Mouse (Mus musculus) T-helper 17 cell (primary cell): Measurements from ENCODE around the gene Gm17324.
"Not testable (repeated sequence)": the region's sequence is repeated elsewhere in the genome, so short reads cannot be mapped to it uniquely, and the experiment has no call there.

ENCODE experiments used
- in situ Hi-C, 2 experiments: fragments of 300-600 bp; cut with MboI, MseI; formaldehyde crosslinking; loops; 1 replicate in 1 of 2; 2 replicates in 1 of 2; pipeline ENCODE4 v1.15.1; 2025; ENCODE audit warnings: high pct_unique_total_duplicates in 2 of 2

Gm17324 gene

DNA sequence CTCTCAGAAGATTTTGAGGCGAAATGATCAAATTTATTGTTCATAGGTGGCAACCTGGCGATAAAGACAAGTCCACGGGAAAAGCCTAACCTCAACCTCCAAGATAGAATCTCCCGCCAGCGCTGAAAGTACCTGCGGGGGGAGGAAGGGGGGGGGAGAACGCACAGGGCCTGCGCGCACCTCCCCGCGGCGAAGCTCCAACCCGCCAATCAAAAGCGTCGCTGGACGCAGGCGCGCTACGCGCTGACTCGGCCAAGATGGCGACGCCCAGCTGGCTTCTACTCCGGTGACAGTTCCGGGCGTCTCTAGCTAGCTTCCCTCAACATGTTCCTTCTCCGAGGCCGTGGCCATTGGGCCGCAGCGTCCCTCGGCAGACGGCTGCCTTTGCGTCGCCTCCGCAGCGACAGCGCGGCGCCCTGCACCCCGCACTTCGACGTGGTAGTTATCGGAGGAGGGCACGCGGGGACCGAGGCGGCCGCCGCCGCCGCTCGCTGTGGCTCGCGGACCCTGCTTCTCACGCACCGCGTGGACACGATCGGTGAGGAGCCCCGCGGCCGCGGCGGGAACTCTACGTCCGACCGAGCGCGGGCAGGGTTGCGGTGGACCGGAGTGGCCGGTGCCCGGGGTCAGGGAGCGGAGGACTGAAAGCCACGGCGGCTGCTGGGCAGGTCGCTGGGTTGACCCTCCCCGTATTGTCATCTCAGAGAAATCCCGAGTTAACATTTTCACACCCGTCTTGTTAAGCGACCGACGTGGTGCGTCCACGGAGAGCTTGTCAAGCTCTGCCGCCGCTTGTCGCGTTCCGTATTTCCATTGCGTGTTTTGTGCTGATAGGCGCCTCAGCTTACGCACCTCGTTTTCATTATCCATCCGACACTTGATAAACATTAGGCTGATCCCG is at the start of gene Gm17324, which contains the start of gene Mto1:
TSS of gene Gm17324 (minus strand) at position 814 of the 901 bp plus-strand sequence.
TSS of gene Mto1 (plus strand) at position 236 of the 901 bp plus-strand sequence.
- in situ Hi-C loops, result no loop called here

DNA sequence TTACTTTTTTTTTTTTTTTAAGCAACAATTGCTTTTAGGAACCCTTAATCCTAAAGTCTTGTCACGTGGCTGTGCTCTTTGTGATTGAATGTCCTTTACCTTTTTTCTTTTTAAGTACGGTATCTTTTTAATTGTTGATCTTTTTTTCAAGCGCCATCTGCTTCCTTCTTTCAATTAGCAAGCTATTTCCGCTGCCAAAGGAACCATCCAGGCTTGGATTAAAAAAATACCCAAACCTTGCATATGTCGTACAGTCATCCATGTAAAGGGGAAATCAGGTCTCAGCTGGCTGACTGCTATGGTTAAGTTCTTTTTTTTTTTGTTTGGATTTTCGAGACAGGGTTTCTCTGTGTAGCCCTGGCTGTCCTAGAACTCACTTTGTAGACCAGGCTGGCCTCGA is 44.6 kb upstream of the Gm17324 start:
- in situ Hi-C loops, result no loop called here

- in situ Hi-C loops, result no loop called here
Observed at GRCm38 (mm10) chr9:78492254-78492653, 43.7 kb upstream of the Gm17324 start.

- in situ Hi-C loops, result no loop called here
Observed at GRCm38 (mm10) chr9:78491169-78491568, 42.6 kb upstream of the Gm17324 start.

DNA sequence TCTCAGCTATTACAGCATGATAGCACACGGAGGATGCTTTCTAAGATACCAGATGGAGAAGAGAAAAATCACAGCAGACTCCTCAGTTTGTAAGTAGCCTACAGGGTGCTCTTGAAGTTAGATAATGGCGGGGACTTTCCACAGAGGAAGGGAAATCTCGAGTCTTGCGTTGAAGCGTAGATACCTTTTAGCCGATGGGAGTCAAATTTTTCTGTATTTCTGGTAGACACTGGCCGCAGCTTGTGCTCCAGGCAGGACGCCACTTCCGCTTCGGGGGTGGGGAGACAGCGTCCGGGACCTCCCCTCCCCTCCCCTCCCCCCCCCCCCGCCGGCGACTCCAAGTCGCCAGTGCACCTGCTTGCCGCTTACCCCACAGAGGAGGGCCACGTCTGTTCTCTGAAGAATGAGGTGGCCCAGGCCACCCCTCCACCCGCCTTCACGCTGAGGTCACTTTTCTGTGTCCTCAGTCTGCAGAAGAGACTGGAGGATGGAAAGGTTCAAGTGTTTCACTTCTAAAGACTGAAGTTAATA is 40.4 kb upstream of the Gm17324 start, which contains the start of gene Eef1a1:
TSS of gene Eef1a1 (minus strand) at position 262 of the 531 bp plus-strand sequence.
- in situ Hi-C loops, result no loop called here

DNA sequence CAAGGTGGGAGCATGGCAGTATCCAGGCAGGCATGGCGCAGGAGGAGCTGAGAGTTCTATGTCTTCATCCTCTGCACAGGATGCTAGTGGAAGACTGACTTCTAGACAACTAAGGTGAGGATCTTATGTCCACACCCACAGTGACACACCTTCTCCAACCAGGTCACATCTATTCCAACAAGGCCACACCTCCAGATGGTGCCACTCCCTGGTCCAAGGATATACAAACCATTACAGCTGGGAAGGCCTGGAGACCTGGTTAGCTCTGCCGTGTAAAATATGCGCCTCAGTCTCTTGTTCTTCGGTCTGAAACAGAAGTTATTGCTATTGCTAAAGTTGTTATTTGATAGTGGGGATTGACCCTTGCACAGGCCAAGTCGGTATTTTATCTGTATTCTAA is 39.4 kb upstream of the Gm17324 start:
- in situ Hi-C loops, result not testable (repeated sequence)

DNA sequence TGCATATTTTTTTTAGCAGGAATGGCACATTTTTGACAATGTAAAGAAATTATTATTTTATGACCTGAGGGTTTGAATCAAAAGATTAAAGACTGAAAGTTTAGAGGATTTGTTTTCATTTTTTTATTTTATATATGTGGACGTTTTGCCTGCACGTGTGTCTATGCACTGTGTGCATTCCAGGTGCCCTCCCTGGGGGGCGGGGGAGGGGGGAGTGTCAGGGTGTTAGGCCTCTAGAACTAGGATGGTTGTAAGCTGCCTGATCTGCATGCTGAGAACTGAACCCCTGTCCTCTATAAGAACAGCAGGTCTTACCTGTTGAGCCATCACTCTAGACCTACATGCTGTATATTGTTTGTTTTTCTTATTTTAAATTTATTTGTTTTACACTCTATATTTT is 36.1 kb upstream of the Gm17324 start:
- in situ Hi-C loops, result loop anchor here in 1 of 2 experiments (5.0 kb wide), 1 partner anchor 38 kb away; no protein-coding TSS in a partner anchor

DNA sequence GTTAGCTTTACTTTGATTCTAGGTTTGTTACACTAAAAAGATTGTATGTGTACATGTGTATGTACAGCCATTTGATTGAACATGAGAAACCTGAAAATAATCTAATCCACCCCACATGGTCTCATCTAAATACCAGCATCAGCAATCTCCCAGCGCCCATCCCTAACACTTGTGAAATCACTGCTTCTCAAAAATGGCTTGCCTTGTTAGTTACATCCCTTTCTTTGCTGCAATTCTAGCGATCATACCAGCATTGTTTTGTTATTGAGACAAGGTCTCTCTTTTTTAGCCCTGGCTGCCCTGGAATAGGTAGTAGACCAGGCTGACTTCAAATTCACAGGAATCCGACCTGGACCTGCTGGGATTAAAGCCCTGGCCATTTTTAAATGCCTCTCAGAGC is 33.8 kb upstream of the Gm17324 start:
- in situ Hi-C loops, result loop anchor here in 1 of 2 experiments (5.0 kb wide), 1 partner anchor 40 kb away; no protein-coding TSS in a partner anchor

- in situ Hi-C loops, result loop anchor here in 1 of 2 experiments (5.0 kb wide), 1 partner anchor 41 kb away; no protein-coding TSS in a partner anchor
Observed at GRCm38 (mm10) chr9:78481423-78482331, 33.1 kb upstream of the Gm17324 start.

GRCm38 (mm10) chr9:78480706-78481358 is 32.2 kb upstream of the Gm17324 start:
- in situ Hi-C loops, result loop anchor here in 1 of 2 experiments (5.0 kb wide), 1 partner anchor 41 kb away; no protein-coding TSS in a partner anchor

DNA sequence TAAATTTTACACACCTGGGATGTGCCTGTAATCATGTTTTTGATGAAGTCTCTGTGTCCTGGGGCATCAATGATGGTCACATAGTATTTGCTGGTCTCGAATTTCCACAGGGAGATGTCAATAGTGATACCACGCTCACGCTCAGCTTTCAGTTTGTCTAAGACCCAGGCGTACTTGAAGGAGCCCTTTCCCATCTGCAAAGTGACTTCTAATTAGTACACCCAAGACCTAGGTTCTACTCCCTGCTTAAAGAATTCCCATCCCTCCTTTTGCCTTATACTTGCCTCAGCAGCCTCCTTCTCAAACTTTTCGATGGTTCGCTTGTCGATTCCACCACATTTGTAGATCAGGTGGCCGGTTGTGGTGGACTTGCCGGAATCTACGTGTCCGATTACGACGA is 31.6 kb upstream of the Gm17324 start:
- in situ Hi-C loops, result loop anchor here in 1 of 2 experiments (5.0 kb wide), 1 partner anchor 42 kb away; no protein-coding TSS in a partner anchor

GRCm38 (mm10) chr9:78479308-78479707 is 30.7 kb upstream of the Gm17324 start:
- in situ Hi-C loops, result not testable (repeated sequence)

DNA sequence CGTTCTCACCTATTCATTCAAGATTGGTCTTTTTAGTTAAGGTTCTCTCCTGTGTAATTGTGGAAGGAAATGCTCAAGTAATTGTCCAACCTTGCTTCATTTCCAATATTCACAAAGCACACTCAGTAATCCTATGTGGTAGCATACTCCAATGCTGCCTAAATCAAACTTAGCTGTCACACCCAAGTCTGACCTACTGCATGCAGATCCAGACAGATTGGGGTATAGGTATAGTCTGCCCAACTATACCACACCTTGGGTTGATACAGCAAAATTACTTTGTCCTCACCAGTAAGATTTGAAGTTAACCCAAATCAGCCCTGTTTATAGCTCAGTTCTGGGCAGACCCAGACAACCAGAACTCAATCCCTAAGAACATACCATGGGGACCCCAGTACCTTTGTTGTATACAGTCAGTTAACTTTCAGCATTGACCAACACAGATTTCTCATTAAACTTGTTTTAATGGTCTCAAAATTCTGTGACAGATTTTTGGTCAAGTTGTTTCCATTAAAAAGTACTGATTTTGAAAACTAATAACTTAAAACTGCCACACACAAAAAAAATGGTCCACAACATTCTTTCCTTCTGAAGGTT is 29.5 kb upstream of the Gm17324 start:
- in situ Hi-C loops, result not testable (repeated sequence)

GRCm38 (mm10) chr9:78477021-78477551 is 28.5 kb upstream of the Gm17324 start:
- in situ Hi-C loops, result no loop called here

DNA sequence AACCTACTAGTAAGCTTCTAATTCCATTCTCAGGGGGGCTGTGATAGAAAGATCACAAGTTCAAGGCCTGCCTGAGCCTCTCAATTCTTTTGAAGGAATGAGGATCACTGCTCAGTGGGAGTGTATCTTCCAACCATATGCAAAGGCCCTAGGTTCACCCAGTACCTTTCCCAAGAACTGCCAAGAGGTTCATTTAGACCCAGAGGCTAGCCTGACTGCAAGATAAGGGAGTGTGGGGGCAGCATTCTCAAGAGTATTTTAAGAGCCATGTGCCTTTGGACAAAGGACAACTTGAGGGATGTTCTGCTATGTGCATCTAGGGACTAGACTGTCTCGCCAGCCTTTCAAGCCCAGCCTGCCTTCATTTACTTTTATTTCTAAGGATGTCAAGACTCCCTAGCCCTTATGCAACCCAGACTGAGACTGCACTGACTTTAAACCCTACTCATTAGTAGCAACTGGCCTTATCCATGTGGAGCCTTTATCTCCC is 28.0 kb upstream of the Gm17324 start:
- in situ Hi-C loops, result no loop called here

DNA sequence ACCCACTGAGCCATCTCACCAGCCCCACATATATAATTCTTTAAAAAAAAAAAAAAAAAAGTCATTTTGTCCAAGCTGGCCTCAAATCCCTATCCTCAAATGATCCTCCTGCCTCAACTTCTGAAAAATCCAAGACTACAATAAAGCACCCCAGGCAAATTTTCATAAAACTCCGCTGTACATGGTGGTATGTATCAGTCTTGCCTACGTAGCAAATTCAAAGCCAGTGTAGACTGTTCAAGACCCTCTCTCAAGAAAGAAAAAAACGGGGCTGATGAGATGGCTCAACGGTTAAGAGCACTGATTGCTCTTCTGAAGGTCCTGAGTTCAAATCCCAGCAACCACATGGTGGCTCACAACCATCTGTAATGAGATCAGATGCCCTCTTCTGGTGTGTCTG is 27.3 kb upstream of the Gm17324 start:
- in situ Hi-C loops, result no loop called here

DNA sequence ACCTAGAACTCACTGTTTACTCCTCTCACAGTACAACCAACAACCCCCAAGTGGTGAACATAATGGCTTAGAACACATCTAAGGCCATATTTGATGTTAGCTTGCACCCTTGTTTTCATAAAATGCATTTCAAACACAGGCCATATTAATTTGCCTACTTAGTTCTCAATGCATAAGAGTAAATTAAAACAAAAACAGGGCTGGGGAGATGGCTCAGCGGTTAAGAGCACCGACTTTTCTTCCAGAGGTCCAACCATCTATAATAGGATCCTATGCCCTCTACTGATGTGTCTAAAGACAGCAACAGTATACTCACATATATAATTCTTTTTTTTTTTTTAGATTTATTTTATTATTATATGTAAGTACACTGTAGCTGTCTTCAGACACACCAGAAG is 26.8 kb upstream of the Gm17324 start:
- in situ Hi-C loops, result no loop called here

- in situ Hi-C loops, result no loop called here
Observed at GRCm38 (mm10) chr9:78474771-78475382, 26.3 kb upstream of the Gm17324 start.

DNA sequence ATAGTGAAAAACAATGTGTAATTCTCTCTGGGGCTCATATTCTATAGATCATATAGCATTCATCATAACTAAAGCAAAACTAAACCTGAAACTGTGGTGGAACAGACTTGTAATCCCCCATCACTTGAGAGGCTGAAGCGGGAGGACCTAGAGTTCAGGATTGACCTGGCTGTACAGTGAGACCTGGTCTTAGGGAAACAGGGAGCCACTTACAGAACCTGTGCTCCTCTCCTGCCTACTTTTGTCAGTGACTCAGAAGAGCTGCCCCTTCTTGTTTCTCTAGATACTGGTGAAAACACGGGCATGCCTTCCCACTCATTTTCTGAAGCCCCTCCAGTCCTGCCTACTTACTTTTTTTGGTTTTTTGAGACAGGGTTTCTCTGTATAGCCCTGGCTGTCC is 25.7 kb upstream of the Gm17324 start:
- in situ Hi-C loops, result no loop called here

DNA sequence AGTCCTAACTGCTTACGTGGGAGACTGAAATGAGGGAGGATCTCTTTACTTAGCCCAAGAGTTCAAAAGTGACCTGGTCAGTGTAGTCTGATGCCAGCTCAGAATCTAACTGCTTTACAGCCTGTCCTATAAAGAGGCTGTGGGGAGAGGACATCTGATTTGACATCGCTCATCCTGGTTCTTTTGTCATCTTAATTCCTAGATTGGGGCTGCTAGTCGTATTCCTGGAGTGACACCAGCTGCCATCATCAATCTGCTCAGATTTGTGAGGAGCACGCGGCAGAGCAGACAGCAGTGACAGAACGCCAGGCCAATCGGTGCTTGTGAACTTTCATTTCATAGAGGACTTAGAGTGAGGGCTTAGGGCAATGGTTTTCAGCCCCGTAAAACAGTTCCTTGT is 25.0 kb upstream of the Gm17324 start:
- in situ Hi-C loops, result no loop called here
